Mouse (Mus musculus) heart, postnatal 14 days (tissue): ENCODE results near the gene Gdf3. TPM values are rescaled to one million over a fixed set of nuclear protein-coding genes. Genes with fewer than 3 reads are reported as not detected.
"Not testable (repeated sequence)": the region's sequence is repeated elsewhere in the genome, so short reads cannot be mapped to it uniquely, and the experiment has no call there.

Experiments used
- DNase-seq, 2 experiments: peaks; one replicate each; pipeline ENCODE4 v3.0.0; 2021 to 2022
- intact Hi-C: fragments of 180-260 bp; cut with DNase I; formaldehyde crosslinking; loops from one replicate; pipeline ENCODE4 v1.15.1; 2025
- total RNA-seq, 2 experiments: library from RNA; stranded (reverse); gene quantifications; 2 replicates each; pipeline ENCODE4 v1.2.3; 2021

Gdf3 gene
- total RNA-seq, 2 experiments from 2014 or later = not detected

DNA sequence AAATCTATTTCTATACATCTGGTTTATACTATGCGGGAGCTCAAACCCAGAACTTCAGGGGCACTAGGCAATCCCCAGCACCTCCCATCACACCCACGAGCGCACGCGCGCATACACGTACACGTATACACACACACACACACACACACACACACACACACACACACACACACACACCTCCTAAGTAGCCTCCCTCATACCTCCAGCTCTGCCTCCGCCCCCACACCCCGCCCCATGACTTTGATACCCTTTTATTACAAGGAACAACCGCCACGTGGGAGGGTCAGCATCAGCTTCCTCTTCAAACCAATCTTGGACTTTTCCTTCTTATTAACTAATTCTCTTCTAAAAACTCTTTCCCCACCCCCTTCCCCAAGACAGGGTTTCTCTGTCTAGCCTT, 2.2 kb downstream of the Gdf3 start:
- intact Hi-C loops = no loop called here
- no peak for DNase-seq

DNA sequence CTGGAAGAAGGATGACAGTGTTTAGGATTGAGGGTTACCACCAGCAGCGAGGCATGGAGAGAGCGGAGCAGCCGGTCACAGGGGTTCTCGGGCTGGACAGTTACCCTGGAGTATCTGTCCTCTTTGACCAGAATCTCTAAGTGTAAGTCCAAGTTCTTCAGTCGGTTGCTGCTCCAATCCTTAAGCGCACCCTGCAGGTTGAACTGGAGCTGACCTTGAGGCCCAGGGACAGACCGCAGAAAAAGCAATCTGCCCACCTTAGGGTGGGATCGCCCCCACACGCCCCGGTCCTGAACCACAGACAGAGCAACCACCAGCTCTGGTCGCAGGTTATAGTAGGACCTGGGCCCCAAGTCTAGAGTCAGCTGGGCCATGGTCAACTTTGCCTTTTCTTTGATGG, 3.2 kb downstream of the Gdf3 start:
- DNase-seq = no peak
- intact Hi-C loops = no loop called here

DNA sequence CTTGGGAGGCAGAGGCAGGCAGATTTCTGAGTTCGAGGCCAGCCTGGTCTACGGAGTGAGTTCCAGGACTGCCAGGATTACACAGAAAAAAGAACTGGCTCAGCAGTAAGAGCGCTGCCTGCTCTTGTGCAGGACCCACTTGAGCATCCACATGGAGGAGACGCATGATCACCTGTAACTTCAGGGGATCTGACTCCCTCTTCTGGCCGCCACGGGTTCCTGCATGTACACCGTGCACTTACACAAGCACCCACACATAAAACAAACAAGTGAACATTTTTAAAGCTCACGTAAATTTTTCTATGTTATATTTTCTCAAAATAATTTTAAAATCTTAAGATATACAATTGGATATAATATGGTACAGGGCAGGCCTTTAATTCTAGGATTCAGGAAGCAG, 4.4 kb downstream of the Gdf3 start:
- intact Hi-C loops = no loop called here

DNA sequence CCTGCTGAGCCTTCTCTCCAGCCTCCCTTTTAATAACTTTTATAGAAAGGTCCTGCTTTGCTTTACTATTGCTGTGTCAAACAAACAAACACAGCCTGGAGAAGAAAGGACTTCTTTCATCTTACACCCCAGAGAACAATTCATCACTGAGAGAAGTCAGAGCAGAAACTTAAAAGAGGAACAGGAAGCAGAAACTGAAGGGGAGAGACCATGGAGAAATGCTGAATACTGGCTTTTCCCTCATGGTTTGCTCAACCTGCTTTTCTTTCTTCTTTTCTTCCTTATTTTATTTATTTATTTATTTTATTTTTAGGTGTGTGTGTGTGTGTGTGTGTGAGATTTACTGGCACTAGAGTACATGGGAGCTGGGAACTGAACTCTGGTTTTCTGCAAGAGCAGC, 5.6 kb downstream of the Gdf3 start:
- no peak for DNase-seq
- intact Hi-C loops = no loop called here

More for the DNA sequence above, 4.4 kb downstream of the Gdf3 start:
- no peak for DNase-seq

DNA sequence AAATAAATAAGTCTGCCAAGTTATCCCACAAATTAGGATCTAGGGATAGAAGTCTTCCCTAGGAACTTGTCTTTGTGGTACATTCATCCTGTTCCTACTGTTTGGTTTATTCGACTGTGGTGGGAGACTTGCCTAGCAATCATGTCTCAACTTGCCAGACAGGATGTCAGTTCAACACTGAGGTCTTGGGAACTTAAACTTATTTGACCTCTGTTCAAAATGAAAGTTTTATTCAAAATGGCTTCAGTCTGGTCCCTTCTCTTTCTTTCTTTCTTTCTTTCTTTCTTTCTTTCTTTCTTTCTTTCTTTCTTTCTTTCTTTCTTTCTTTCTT, 6.9 kb downstream of the Gdf3 start:
- intact Hi-C loops = no loop called here
- no peak for DNase-seq

DNA sequence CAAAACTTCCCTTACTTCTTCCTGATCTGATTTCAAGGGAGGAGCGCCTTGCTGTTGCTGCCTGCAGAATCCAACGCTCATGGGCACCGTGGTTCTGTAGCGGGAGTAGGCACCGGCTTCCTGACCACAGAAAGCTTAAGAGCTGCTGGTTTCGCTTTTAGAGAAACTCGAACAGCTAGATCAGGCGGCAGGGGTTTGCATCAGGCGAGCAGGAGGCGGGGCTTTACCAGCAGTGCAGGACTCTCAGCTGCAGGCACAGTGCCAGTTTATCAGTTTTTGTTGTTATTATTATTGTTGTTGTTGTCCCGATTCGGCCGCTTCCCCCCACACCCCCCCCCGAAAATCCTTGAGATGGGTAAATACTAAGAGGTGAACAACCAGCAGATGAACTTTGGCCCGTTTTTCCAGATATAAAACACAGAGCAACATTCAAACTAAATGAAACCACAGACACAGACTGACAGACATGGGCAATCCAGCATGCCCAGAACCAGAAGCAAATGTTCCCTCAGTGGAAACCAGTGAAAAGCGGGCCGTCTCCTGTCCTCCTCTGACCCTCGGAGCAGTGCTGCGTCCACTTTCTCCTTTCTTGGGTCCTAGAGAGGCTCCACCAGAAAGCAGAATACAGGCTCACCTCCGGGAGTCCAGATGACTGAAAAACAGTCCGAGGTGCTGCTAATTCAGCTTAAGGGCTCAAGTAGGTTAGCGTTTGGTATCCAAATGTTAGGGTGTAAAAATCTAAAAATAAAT, 7.5 kb downstream of the Gdf3 start, which contains the start of gene Apobec1:
Gene Apobec1 (minus strand): TSS at position 203 of the 750 bp plus-strand sequence.
- intact Hi-C loops = no loop called here

DNA sequence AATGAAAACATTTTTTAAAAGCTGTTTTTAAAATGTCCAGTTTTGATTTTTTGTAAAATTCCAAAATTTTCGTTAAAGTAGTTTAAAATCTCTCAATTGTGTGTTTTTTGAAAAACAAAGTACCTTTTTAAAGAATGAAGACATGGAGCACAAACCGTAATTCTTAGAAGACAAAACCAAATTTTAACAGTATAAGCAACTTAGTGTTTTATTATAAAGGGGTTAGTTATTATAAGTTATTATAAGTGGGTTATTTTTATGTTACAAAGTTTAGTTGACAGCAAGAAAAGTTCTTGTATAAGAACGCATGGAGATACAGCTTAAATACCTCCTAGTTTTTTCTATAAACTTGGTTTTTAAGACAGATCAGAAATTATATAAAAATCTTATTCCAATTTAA, 8.3 kb downstream of the Gdf3 start:
- no peak for DNase-seq
- intact Hi-C loops = no loop called here

More for the DNA sequence above, 7.5 kb downstream of the Gdf3 start, which contains the start of gene Apobec1:
- DNase-seq = peak; percentile 76 to 77

DNA sequence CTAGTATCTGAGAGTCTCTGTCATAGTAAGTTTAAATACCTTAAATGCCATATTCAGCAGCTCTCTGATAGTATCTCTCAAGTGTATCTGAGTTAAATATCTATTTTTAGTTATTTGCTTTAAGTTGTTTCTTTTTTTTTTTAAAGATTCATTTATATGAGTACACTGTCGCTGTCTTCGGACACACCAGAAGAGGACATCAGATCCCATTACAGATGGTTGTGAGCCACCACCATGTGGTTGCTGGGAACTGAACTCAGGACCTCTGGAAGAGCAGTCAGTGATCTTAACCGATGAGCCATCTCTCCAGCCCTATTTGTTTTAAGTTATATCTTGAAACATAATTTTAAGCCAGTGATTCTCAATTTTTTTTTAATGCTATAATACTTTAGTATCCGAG, 8.9 kb downstream of the Gdf3 start:
- intact Hi-C loops = no loop called here

DNA sequence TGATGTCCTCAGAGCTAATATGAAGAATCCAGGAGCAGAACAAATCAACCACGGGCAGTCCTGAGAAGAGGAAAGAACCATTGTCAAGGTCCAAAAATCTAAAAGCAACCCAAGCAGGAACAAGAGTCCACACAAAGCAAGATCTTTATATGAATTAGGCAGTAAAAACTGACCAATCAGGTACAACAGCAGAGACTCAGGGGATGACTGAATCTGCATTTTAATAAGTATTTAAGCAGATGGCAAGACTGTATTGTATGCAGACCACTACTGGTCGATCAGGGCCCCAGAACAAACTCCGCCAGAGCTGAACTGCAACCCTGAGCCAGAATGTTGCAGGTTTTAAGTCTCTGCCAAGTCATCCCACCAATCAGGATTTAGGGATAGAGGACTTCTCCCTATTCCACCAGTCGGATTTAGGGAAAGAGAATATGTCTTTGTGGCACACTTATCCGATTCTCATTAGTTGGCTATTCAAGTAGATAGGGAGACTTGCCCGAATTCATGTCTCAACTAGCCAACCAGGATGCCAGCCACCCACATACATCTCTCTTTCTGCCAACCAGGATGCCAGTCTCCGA, 9.7 kb downstream of the Gdf3 start:
- intact Hi-C loops = no loop called here
- no peak for DNase-seq

More for the DNA sequence above, 8.9 kb downstream of the Gdf3 start:
- DNase-seq = no peak

DNA sequence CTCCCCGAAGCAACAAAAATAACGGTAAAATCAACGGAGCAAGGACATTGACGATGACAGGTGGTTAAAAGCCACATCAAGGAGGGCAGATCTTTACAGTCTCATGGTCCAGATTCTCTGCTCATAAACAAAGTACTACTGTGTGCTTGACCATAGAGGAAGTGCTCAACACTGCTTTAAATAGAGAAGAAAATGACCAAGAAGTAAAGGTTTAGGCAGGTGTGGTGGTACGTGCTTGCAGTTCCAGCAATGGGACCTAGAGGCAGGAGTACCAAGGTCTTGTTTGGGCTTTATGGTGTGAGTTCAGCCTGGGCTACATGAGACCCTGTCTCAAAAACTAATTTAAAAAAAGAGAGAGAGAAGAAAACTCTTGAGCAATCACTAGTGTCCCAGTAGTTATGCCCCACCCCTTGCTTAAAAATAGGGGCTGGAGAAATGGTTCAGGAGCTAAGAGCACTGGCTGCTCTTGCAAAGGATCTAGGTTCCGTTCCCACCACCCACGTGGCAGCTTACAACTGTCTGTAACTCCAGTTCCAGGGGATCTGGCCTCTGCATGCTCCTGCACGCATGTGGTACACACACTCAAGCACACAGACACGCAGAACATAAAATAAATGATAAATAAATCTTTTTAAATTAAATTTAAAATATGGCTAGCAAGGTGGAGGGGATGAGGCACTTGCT, 10.7 kb downstream of the Gdf3 start:
- intact Hi-C loops = no loop called here
- DNase-seq = no peak

DNA sequence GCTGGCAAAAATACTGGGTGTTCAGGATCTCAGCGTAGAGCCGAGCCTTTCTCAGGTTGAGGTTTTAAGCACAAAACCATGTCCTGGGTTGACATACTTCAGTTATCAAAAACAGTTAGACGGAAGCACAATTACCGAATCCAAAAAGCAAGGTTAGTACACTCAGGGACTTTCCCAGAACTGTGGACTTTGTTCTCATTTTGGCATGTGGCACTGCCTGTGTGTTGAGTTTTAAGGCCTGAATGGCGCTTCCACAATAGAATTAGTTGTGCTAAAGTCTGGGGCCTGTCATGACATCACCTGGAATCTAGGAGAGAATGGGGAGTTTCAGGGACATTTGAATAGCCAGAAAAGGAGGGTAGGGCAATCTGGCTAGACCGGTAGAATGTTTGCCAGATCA, 11.5 kb downstream of the Gdf3 start:
- no peak for DNase-seq
- intact Hi-C loops = no loop called here

DNA sequence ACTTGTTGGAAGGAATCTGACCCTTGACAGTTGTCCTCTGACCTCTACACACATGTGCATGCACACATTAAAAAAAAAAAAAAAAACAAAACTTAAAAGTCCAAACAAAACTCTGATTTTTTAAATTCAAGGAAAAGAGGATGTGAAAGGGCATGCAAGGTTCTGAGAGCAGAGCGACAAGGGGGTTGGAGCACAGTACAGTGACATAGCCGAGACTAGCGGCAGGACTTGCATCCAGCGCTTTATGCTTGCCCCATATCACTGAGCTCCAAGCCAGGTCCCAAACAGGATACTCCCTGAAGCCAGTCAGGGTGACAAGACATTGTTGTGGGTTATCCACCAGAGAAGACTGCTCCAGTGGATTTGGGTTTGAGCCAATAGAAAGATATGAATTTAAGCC, 11.9 kb downstream of the Gdf3 start:
- intact Hi-C loops = no loop called here
- DNase-seq = no peak

DNA sequence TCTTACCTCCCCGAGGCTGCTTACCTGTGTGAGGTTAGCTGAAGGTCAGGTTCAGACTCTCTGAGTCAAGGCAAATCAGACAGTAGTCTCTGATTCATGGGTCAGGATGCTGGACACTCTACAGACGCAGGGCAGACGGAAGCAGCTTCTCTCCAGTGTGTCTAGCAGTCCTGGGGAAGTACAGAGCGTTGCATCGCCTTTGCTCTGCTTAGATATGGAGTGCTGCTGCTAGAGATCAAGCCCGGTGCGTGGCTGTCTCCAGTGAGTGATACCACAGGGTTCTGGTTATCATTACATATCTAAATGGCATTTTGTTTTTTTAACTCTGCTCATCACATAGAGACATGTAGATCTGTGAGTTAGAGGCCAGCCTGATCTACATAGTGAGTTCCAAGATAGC, 13.3 kb downstream of the Gdf3 start:
- DNase-seq = no peak
- intact Hi-C loops = loop anchor here (2.0 kb wide), 1 partner anchor 36 kb away; no protein-coding TSS in a partner anchor

DNA sequence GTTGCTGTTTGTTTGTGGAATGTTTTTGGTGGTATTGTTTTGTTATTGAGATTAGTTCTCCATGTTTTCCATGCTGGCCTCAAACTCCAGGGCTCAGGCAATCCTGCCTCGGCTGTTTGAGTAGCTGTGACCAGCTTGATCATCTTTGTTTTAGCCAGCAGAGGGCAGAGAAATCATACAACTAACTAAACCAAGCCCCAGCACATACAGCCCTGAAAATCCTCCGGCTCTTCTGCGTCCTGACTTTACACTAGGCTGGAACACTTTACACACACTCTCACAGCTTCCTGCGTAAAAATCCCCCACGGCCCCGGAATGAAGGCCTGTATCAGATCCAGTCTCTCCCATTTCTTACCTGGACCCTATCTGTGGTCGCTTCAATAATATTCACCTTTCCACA, 14.2 kb downstream of the Gdf3 start:
- intact Hi-C loops = loop anchor here (2.0 kb wide), 1 partner anchor 37 kb away; no protein-coding TSS in a partner anchor
- DNase-seq = peak in 1 of 2 experiments; percentile 28

DNA sequence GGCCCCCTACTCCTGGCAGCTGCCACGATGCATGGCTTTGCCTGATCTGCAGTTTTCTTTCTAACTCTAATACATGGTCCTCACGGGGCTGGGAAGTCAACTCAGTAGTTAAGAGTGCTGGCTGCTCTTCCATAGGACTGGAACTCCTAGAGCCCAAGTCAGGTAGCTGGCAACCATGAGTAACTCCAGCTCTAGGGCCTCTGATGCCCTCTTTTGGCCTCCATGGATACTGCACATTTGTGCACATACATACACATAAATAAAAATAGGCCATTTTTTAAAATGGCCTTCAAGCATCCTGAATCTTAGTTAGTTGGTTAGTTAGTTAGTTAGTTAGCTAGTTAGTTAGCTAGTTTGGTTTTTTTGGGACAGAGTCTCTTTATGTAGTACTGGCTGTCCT, 17.0 kb downstream of the Gdf3 start:
- intact Hi-C loops = no loop called here
- no peak for DNase-seq

DNA sequence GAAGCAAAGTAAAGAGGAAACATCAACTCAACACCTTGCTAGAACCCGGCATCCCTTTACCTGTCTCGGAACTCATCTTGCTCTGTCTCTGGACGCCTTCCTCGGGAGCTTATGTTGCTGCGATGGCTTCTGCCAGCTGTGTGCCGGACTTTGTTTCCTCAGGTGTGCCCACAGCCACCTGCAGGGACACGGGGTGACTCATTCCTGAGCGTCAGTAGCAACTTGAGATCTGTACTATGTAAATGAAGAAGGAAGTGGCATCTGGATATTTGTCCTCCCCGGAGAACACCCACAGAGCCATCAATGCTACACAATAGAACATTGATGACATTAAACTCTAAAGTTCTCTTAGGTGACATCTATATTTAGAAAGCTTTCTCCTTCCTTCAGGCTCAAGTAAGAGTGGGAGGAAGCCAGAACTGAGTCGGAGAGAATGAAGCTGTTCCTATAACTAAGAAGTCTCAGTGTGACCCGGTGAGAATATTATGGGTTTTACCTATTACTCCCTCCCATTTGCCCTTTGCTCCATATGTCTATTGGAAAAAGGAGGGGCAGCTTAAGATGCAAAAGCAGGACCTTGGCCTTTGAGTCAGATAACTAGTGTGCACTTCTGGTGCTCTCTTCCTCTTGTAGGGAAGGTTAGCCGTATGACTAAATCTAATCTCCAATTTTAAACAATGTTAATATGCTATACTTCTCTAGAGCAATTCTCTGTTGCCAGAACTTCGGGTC, 18.7 kb downstream of the Gdf3 start:
- DNase-seq = no peak
- intact Hi-C loops = no loop called here

DNA sequence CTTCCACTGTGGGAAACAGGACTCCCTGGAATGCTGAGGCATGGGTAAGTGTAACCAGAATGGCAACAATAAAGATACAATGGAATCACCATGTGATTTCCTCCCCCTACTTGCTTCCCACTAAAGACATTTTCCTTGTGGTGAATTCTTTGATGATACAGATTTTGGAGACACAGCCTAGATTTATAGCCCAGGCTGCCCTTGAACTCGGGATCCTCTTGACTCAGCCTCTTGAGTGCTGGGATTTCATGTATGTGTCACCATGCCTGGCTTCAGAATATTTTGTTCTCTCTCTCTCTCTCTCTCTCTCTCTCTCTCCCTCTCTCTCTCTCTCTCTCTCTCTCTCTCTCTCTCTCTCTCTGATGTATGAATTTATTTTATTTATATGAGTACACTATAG, 30.8 kb downstream of the Gdf3 start:
- intact Hi-C loops = no loop called here
- no peak for DNase-seq

DNA sequence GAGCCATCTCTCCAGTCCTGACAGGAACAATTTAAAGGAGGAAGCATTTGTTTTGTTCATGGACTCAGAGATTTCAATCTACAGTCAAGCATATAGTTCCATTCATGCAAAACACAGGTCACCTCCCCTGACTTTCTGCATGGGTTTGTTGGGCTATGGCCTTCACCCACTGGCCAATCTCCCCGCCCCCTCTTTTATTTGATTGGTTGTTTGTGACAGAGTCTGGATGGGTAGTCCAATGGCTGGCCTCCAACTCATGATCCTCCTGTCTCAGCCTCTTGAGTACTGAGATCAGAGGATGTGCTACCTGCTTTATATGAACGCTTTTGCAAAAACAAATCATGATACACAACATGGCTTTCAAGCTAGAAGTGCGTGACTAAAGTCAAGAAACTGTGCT, 32.9 kb downstream of the Gdf3 start:
- intact Hi-C loops = no loop called here
- DNase-seq = no peak

DNA sequence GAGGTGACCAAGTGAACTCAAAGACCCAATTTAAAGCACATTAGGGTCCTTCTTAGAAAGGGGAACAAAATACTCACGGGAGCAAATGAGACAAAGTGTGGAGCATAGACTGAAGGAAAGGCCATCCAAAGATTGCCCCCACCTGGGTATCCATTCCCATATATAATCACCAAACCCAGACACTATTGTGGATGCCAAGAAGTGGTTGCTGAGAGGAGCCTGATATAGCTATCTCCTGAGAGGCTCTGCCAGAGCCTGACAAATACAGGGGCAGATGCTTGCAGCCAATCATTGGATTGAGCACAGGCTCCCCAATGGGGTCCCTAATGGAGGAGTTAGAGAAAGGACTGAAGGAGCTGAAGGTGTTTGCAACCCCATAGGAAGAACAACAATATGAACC, 34.9 kb downstream of the Gdf3 start:
- intact Hi-C loops, DNase-seq: not testable (repeated sequence)

DNA sequence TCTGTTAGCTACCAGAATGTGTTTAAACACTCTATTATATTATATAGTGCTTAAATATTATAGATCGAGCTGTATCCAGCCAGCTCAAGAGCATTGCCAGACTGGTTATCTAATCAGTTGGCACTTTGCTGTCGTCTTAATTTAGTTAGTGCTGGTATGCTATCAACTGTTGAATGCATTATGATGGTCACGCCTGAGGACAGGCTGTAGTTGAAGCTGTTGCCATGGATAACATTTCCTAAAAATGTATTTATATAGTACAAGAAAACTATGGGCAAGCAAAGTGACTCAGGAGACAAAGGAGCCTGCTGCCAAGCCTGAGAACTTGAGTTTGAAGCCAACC, 38.3 kb downstream of the Gdf3 start:
- intact Hi-C loops = no loop called here
- DNase-seq = no peak
